Mouse (Mus musculus): ENCODE measurements around the gene Lpar4.

The Lpar4 gene

DNA sequence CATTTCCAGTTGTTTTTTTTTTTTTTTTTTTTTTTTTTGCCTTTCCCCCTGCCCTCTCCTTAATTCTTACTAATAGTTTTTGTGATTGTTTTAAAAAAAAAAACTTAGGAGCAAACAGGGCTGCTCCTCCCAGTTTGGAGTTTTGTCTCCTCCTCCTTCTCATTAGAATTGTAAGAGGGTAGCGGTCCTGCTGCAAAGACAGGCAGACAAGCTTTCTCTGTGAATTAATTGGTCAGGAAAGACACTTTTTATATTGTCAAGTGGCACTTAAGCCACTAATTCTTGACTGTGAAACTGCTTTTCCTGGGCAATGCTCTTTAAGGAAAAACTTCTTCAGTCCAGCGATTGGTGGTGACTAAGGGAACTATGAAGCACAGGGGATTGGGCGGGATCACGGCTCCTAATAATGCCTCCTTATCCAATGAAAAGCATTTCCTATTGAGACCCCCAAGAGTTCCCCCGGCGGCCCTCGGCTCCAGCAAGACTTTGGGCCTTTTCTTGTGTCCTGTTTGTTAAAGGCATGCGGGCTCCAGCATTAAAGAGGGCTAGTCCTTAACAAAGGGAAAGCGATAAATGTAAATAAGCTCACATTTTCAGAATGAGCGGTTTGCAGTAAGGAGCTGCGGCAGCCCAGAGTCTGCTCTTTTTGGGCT is at the start of gene Lpar4:
Gene Lpar4, plus strand, starts transcription at position 451 of the 653 bp plus-strand sequence.
- DNase-seq (ENCODE audit: low read depth in 2 of 2, low spot score in 2 of 2), result no peak

DNA sequence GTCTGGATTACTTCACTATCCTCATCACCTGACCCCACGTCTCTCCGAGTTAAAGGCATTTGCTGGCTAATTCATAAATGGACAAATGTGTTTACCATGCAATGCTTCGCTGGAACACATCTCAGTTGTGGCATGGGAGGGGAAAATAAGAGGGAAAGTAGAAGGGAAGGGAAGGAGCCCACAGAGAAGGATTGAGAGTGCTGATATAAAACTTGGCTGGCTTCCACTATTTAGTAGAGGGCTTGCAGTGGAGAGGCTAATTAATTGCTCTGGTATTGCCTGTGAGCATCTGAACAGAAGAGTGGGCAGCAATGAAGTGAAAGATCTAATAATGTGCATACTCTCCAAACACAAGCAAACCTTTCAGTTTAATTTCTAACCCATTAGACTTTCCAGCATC is 49.0 kb upstream of the Lpar4 start:
- DNase-seq (ENCODE audit: low read depth in 2 of 2, low spot score in 2 of 2), result no peak

DNA sequence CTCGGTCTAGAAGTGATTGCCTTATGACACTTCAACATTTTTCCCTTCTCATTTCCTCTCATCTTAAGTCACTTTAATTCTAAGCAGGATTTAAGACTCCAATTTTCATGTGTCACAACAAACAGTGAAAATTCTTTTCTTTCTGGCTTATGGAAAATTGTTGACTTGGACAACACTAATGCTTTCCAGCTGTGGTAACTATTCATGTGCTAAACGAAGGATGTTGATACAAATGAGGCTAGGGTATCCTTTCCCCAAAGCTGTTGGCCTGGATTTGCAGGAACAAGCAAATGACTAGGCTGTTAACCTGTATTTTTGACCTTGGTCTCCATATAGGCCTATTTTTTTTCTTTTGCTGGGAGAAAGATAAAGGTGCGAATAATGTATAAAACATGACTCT is 48.5 kb upstream of the Lpar4 start:
- no peak for DNase-seq (ENCODE audit: low read depth in 2 of 2, low spot score in 2 of 2)

DNA sequence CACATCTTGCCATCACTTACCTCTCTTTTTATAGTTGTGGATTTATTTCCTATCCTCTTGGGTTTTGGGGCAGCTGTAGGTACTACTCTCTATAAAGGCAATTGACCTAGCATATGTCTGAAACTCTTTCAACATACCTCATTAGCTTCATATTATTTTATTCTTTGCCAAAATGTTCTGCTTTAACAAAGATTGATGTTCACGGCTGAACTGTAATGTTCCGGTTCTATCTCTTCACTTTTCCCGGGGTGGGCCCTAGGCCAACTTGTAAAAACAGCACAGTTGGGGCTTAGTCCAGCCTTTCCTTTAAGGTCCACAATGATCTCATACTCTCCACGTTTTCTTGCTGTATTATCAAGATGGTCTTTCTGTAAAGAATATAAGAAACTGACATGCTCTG is 48.1 kb upstream of the Lpar4 start:
- no peak for DNase-seq (ENCODE audit: low read depth in 2 of 2, low spot score in 2 of 2)

DNA sequence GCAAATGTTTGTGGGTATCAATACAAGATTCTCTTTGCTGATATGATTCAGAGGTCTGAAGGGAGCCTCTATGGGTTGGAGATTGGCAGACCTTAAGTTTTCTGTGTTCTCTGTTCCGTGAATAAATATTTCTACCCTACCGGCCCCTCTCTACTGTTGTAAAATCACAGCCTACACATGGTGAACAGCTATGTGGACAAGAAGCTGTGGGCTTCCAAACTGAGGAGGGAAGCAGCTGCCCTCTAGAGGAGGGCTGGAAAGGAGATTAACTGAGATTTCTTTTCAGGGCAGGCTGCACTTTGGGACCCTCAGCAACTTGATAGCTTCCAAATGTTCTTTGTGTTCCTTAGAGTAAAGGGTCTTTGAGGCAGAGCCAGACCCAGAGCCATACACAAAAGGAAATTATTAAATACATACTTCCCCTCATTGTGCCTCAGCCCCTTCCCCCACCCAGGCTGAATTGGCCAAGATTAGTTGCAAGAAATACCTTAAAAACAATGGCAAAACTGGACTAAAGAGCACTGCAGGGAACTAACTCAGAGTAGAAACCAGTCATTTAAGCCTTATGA is 22.6 kb upstream of the Lpar4 start:
- no peak for DNase-seq (ENCODE audit: low read depth in 2 of 2, low spot score in 2 of 2)

DNA sequence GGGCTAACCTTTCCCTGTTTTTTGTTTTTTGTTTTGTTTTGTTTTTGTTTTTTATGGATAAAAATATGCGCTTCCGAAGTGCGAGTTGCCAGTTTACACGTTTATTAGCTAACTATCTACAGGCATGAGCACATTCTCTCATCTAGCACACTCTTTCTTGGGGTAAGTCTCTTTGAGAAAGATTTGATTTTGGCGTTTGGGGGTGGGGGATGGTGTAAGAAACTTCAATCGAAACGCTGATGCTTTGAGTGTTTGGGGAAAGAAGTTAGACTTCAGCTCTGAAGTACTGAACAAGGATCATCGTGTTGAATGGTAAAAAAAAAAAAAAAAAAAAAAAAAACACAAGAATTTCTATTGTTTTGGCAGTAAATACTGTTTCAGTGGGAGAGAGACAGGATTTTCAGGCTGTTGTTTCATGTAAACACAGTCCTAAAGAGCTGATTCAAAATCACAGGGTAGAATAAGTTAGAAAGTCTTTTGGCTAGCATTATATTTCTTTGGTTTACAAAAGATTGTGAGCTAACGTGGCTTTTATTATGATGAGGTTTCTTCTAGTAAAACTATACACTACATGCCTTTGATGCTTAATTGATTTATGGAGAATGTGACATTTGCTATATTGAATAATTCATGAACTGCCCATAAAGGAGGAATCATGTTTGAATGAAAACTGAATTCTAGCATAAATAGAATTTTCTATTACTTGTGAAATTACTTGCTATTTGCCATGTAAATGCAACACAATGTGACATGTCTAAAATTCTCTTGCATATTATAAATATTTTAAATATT is 599 bp downstream of the Lpar4 start:
- no peak for DNase-seq (ENCODE audit: low read depth in 2 of 2, low spot score in 2 of 2)

DNA sequence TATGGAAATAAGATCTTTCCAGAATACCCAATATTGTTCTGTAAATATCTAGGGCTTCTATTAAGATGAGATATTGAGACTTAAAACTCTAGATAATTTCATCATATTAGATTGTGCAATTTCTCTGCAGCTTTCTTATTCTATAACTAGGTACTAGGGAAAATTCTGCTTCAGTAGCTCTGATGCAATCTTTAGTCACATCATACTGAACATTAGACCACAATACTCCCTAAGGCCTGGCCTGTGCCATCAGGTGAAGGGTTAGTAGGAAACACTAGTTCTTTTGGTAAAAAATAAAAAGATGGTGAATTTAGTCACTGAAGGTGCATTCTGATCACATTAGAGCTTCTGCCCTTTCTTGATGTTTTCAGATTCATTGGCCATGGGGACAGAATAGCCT is 4.1 kb downstream of the Lpar4 start:
- no peak for DNase-seq (ENCODE audit: low read depth in 2 of 2, low spot score in 2 of 2)

DNA sequence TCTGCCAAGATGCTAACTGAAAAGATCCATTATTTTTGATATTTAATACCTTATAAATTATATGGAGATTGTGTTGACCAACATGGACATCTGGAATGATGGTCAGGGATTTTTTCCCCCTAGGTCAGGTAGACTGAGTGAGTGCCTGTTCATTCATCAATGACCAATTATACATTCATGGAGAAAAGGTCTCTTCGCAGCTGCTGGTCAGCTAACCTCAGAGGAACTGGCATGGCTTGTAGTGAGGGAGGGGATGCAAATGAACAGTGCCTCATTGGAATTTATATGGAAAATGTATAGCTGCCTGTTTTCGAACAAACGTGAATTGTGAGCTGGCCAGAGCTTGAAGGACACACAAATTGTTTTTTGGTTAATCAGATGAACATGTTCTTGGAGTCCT is 18.9 kb downstream of the Lpar4 start:
- no peak for DNase-seq (ENCODE audit: low read depth in 2 of 2, low spot score in 2 of 2)

DNA sequence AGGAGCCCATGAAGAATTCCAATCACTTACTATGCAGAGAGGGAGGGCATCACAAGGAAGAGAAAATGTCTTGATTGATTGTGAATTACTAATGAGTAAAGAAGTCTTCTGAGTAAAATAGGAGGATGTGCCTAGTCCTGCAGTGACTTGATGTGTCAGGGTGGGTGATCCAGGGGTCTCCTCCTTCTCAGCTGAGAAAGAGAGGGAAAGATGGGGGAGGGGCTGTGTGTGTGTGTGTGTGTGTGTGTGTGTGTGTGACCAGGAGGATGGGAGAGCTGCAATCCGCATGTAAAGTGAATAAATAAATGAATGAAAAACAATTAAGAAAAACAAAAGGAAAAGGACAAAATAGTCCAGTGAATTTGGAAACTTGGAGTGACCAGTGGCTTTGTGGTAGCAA is 30.1 kb downstream of the Lpar4 start:
- DNase-seq (ENCODE audit: low read depth in 2 of 2, low spot score in 2 of 2), result no peak

DNA sequence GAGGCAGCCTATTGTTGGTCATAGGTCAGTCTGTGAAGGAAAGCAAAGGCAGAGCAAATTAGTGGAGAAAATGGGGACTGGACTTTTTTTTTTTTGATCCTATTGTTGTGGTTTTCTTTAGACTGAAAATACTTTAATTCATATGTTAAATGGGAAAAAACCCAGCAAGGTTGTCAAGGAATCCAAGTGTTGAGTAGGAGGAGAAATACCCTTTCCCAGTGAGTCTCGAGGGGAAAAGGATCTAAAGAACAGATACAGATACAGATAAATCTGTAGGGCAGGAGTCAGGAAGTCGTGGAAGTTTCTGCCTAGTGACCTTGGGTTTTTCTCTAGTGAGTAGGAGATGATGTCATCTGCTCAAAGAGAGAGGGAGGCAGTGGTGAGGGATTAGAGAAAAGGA is 30.6 kb downstream of the Lpar4 start:
- no peak for DNase-seq (ENCODE audit: low read depth in 2 of 2, low spot score in 2 of 2)

DNA sequence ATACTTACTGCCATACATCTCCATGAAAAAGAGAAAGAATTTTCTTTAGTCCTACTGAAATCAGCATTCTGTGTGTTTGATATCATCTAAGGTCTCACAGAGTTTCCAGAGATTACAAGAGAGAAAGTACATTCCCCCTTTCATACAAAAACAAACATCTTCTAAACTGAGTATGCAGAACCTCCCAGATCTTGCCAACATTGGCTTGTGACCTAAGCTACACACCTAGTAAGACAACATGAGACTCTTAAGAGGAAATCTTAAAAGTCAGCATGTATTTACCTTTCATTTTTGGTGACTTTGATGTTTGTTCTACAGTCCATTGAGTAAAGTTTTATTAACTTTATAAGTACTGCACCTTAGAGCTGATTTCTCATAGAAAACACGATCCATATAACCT is 33.4 kb downstream of the Lpar4 start:
- DNase-seq (ENCODE audit: low read depth in 2 of 2, low spot score in 2 of 2), result no peak

DNA sequence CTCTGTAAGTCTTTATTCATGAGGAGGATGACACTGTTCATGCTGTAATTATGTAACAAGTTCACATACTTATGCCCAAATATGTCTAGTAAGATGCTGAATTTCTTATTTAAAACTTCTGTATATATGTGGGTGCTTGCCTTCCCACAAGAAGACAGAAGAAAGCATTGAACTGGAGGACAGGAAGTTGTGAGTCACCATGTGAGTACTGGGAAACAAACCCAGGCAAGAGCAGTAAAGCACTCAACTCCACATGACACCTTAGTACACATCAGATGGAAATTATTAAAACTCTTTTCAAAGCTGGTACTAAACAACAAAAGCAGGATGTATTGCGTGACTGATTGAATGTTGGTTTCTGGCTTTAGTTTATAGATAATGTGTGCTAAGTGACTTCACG is 41.8 kb downstream of the Lpar4 start:
- peak; percentile 0 to 12 for DNase-seq (ENCODE audit: low read depth in 2 of 2, low spot score in 2 of 2)

DNA sequence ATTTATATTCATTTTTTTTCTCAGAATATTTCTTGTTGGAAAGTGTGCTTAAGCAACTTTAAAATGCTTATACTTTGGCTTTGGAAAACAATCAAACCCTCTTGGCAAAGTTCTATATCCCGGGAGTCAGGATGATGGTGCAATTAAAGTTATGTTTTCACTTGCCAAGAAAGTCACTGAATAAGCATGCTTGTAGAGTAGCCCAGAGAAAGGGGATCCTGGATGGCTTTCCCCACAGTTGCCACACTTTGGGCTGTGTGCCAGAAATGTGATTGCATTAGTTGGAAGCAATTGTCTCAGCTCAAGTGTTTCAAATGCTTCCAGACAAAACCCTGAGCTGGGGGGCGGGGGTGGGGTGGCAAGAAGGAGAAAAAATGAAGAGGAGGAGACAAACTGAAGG is 43.9 kb downstream of the Lpar4 start:
- no peak for DNase-seq (ENCODE audit: low read depth in 2 of 2, low spot score in 2 of 2)

Data from CD8-positive naive resting alpha-beta T cell, adult 2 months (primary cell).